Mouse (Mus musculus) liver, embryonic 16.5 days (tissue): ENCODE measurements around the gene Hmg20b. TPM values are rescaled to one million over a fixed set of nuclear protein-coding genes. Genes with fewer than 3 reads are reported as not detected.

Experiments
- ATAC-seq: fragments of 200-750 bp; cut with Nextera tagmentation; 2 replicates; pipeline ENCODE4 v1.8.0; 2017; ENCODE audit warnings: low read depth, mild to moderate bottlenecking, moderate number of reproducible peaks, moderate library complexity
- H3K27ac ChIP-seq: fragments of 300-500 bp; sonication (generic); 2 replicates; pipeline ENCODE4 v1.5.1; 2014; ENCODE audit warnings: mild to moderate bottlenecking, low read length
- H3K27me3 ChIP-seq: fragments of 300-500 bp; sonication (generic); 2 replicates; pipeline ENCODE4 v1.6.1; 2014; ENCODE audit warnings: low read depth, low read length, mixed read lengths; ENCODE audit not compliant: control insufficient read depth, insufficient read depth
- H3K36me3 ChIP-seq: fragments of 300-500 bp; sonication (generic); 2 replicates; pipeline ENCODE4 v1.6.1; 2014; ENCODE audit warnings: mild to moderate bottlenecking; ENCODE audit not compliant: control insufficient read depth, insufficient read depth
- H3K4me1 ChIP-seq: fragments of 300-500 bp; sonication (generic); 2 replicates; pipeline ENCODE4 v1.6.1; 2014; ENCODE audit warnings: low read depth, low read length, mixed read lengths; ENCODE audit not compliant: control insufficient read depth
- H3K4me2 ChIP-seq: fragments of 300-500 bp; sonication (generic); 2 replicates; pipeline ENCODE4 v1.6.1; 2014; ENCODE audit warnings: low read depth, low read length, mixed read lengths
- H3K4me3 ChIP-seq: fragments of 300-500 bp; sonication (generic); 2 replicates; pipeline ENCODE4 v1.5.1; 2014; ENCODE audit warnings: low read depth, mild to moderate bottlenecking, low read length
- H3K9ac ChIP-seq: fragments of 300-500 bp; sonication (generic); 2 replicates; pipeline ENCODE4 v1.6.1; 2014; ENCODE audit warnings: low read depth, low read length
- H3K9me3 ChIP-seq: fragments of 300-500 bp; sonication (generic); replicated peaks from 2 replicates; pipeline ENCODE4 v1.6.1; 2016; ENCODE audit warnings: low read length; ENCODE audit not compliant: control insufficient read depth
- WGBS: fragments of 180-500 bp; shearing (Covaris S2); extraction: QIAGEN DNeasy Blood & Tissue Kit; methylation state at CpG from one replicate; pipeline ENCODE4 v1.1.7; 2014; ENCODE audit not compliant: insufficient replicate concordance; 5-methylcytosine and 5-hydroxymethylcytosine counted together
- polyA plus RNA-seq: library from polyadenylated mRNA; unstranded; fragments of >200 nt; fragmentation: Nextera tagmentation; extraction: Ambion mirVana; gene quantifications from 2 replicates; pipeline ENCODE4 v1.2.1, GENCODE M21; 2015

The Hmg20b gene
- polyA plus RNA-seq, 1 experiment from 2014 or later = 22.5 TPM

DNA sequence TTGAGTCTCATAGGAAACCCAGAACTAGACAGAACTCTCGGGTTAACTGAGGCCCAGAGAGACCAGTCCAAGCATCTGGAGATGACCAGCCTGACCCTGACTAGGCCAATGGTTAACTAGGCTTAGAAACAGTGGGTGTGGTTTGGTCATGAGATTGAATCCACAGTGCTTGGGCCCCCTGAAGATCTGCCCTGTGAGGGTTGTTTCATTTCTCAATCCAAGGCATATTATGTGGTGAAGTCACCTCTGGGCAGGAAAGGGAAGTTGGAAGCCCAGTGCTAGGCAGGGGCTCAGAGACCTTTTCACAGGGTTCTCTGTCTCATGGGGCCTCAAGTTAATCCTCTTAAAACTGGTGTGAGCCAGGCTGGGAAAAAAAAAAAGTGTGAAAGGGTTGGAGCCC lies 8.6 kb upstream of the Hmg20b start:
- 21% methylated on average over 1 of the region's 1 CpGs for WGBS
- Histone ChIP-seq H3K4me1 (peaks cover 74% of the 10 kb centered on the region), H3K4me3 (peak overlapping the region; percentile 87)

DNA sequence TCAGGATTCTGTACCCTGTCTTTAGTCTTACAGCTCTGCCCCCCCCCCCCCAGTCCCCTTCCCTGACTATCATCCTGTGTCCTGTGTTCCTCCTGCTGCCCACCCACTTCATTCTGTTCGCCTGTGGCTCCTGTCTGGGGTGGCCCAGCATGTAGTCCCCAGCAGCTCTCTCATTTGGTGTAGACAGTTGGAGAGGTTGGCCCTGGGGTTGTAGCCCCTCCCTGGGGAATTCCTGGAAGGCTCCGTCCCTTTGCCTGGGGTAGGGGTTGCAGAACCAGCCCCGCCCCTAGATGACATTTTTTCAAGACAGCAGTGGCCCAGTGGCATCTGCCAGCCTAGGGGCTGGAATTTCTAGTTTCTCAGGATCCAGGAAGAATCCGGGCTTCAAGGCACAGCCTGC lies 7.9 kb upstream of the Hmg20b start:
- peaks cover 5% of the 10 kb centered on the region; the same call in 1 of the 2 replicates for H3K36me3 ChIP-seq
- H3K27ac ChIP-seq = peak overlapping the region; percentile 84
- peak overlapping the region; percentile 97 for H3K9ac ChIP-seq
- peak overlapping the region; percentile 92 for H3K4me2 ChIP-seq
- no peaks in the 10 kb centered on the region for H3K27me3 ChIP-seq
- H3K4me3 ChIP-seq = peak overlapping the region; percentile 87
- peaks cover 68% of the 10 kb centered on the region for H3K4me1 ChIP-seq
- H3K9me3 ChIP-seq = no peaks in the 10 kb centered on the region
- WGBS = 20% methylated on average over 4 of the region's 4 CpGs
- no peak for ATAC-seq

More for the DNA sequence above, 8.6 kb upstream of the Hmg20b start:
- Histone ChIP-seq H3K27ac (peak overlapping the region; percentile 84), H3K9me3 (no peaks in the 10 kb centered on the region), H3K27me3 (no peaks in the 10 kb centered on the region), H3K4me2 (peak overlapping the region; percentile 92), H3K36me3 (peaks cover 5% of the 10 kb centered on the region; the same call in 1 of the 2 replicates), H3K9ac (peak overlapping the region; percentile 97)
- ATAC-seq = no peak

- Histone ChIP-seq H3K36me3 (peaks cover 5% of the 10 kb centered on the region; the same call in 1 of the 2 replicates), H3K4me1 (peaks cover 64% of the 10 kb centered on the region), H3K9me3 (no peaks in the 10 kb centered on the region), H3K4me2 (peak within 1 kb of the TSS; percentile 92), H3K4me3 (peak within 1 kb of the TSS; percentile 87), H3K9ac (peak within 1 kb of the TSS; percentile 97), H3K27ac (peak within 1 kb of the TSS; percentile 84), H3K27me3 (no peaks in the 10 kb centered on the region)
- 2% methylated on average over 79 of the region's 79 CpGs for WGBS
- peak; percentile 89 for ATAC-seq
These were observed 6.9 kb upstream of the Hmg20b start, which contains the start of gene Mfsd12 for GRCm38 (mm10) chr10:81356991-81357844. Gene Mfsd12 (plus strand): TSS chr10:81357491.

- ATAC-seq = no peak
- Histone ChIP-seq H3K36me3 (peaks cover 5% of the 10 kb centered on the region; the same call in 1 of the 2 replicates), H3K27ac (peak overlapping the region; percentile 49), H3K4me2 (peak overlapping the region; percentile 58), H3K4me3 (peak overlapping the region; percentile 87), H3K27me3 (no peaks in the 10 kb centered on the region), H3K9ac (peak overlapping the region; percentile 48), H3K9me3 (no peaks in the 10 kb centered on the region), H3K4me1 (peaks cover 64% of the 10 kb centered on the region)
- 19% methylated on average over 12 of the region's 12 CpGs for WGBS
These were observed 6.2 kb upstream of the Hmg20b start for GRCm38 (mm10) chr10:81356352-81356990.

DNA sequence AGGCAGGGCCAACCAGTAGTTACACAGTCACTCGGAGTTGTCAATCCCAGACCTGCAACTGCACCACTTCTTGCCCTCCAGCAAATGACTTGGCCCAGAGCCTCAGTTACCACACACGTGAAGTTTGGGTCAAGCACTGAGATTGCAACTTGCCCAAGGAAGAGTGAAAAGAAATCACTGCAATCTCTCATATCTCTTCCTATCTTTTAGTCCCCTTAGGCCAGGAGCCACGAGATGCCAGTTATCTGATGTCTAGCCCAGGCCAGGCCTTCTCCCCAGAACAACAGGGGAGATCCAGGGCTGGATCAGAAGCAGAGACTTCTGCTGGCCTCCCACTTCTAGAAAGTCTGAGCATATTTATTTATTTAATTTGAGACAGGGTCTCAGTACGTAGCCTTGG lies 5.3 kb upstream of the Hmg20b start:
- no peaks in the 10 kb centered on the region for H3K9me3 ChIP-seq
- H3K4me2 ChIP-seq = no peak overlapping the region
- no peak overlapping the region for H3K4me3 ChIP-seq
- peaks cover 62% of the 10 kb centered on the region for H3K4me1 ChIP-seq
- no peak overlapping the region for H3K9ac ChIP-seq
- no peak for ATAC-seq
- no peak overlapping the region for H3K27ac ChIP-seq
- 55% methylated on average over 4 of the region's 4 CpGs for WGBS
- no peaks in the 10 kb centered on the region; the same call in 1 of the 2 replicates for H3K36me3 ChIP-seq
- no peaks in the 10 kb centered on the region for H3K27me3 ChIP-seq

DNA sequence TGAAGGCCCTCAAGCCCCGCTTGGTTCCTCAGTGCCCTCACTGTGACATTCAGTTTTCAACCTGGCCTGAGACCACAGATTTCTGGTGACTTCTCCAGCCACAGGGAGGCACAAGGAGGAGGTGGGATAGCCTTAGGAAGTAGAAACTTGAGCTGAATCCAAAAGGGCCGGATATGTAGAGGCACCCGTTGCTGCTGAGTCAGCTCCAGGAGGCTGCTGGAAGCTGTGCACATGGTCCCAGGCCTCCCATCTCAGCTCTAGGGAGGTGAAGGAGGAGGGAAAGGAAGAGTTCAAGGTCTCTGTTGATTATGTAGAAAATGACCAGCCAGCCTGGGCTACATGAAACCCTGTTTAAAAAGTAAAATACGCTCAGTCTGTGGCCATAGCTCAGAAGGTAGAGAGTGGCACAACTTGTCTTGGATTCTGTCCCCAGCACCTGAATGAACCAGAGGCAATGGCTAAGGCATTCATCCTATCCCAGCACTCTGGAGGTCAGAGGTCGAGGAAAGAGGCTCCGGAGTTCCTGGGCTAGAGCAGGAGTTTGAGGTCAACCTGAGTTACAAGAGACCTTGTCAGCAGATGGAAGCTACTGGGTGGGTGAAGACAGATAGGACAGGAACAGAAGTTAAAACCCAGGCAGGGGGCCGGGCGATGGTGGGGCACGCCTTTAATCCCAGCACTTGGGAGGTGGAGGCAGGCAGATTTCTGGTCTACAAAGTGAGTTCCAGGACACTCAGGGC lies 4.6 kb upstream of the Hmg20b start:
- 64% methylated on average over 9 of the region's 9 CpGs for WGBS
- H3K27ac ChIP-seq = no peak overlapping the region
- no peaks in the 10 kb centered on the region for H3K9me3 ChIP-seq
- H3K4me1 ChIP-seq = peaks cover 56% of the 10 kb centered on the region
- H3K4me3 ChIP-seq = no peak overlapping the region
- no peaks in the 10 kb centered on the region; the same call in 1 of the 2 replicates for H3K36me3 ChIP-seq
- ATAC-seq = no peak
- H3K27me3 ChIP-seq = no peaks in the 10 kb centered on the region
- H3K9ac ChIP-seq = no peak overlapping the region
- no peak overlapping the region for H3K4me2 ChIP-seq

DNA sequence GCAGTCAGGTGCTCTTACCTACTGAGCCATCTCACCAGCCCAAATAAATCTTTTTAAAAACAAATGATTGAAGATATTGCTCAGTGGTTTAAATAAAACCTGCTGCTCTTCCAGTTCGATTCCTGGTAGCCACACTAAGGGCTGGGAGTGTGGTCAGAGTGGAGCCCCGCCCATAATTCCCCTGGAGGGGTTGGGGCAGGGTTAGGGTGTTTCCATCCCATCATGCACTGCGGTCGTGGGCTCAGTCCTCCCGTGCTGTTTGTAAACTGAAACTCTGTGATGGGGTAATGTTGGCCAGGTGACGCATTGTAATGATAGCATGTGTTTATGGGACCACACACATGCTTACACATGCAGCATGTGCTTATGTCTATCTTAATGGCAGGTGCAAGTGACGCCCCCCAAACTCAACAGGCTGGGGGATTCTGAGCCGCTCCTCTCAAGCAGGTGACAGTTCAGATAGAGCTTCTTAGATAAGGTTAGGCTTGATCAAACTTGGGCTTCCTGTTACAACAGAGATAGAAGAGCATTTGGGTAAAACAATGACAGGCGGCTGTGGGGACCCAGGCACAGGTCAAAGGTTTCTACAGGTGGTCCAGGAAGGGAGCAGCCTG lies 1.5 kb upstream of the Hmg20b start:
- H3K4me3 ChIP-seq = peak overlapping the region; percentile 55
- H3K4me2 ChIP-seq = peak overlapping the region; percentile 78
- H3K9ac ChIP-seq = peak overlapping the region; percentile 65

DNA sequence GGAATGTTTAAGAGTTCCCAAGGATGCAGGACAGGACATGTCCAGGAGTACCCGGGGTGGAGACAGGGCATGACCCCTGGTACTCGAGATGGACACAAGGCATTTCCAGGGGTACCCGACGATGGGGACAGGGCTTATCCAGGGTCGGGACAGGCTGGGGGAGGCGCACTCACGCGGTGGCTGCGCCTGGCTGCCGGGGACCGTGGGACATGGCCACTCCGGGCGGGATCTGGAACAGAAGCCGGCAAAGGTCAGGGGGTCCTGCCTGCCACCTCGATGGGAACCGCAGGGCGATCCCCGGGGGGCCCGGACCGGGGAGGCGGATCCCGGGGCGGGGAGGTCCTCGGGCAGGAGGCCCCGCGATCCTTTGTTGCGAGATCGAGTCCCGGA lies 324 bp downstream of the Hmg20b start:
- H3K36me3 ChIP-seq = peaks cover 2% of the 10 kb centered on the region; the same call in 1 of the 2 replicates
- H3K4me3 ChIP-seq = peak overlapping the region; percentile 87
- no peaks in the 10 kb centered on the region for H3K9me3 ChIP-seq
- ATAC-seq = no peak
- H3K27me3 ChIP-seq = peaks cover 10% of the 10 kb centered on the region
- 1% methylated on average over 27 of the region's 29 CpGs for WGBS
- peak overlapping the region; percentile 95 for H3K9ac ChIP-seq
- H3K27ac ChIP-seq = peak overlapping the region; percentile 91
- H3K4me2 ChIP-seq = peak overlapping the region; percentile 96
- peaks cover 55% of the 10 kb centered on the region for H3K4me1 ChIP-seq

More for the DNA sequence above, 1.5 kb upstream of the Hmg20b start:
- H3K9me3 ChIP-seq = no peaks in the 10 kb centered on the region
- H3K27ac ChIP-seq = peak overlapping the region; percentile 91
- ATAC-seq = no peak
- H3K36me3 ChIP-seq = peaks cover 2% of the 10 kb centered on the region; the same call in 1 of the 2 replicates
- WGBS = 5% methylated on average over 9 of the region's 9 CpGs
- peaks cover 60% of the 10 kb centered on the region for H3K4me1 ChIP-seq
- H3K27me3 ChIP-seq = no peaks in the 10 kb centered on the region
